Mouse (Mus musculus): ENCODE measurements at regions not wholly inside any gene's neighbourhood (a gene's known extent, or its start where the extent isn't known, plus 50 kb on each side); places are given as distances from the start of the nearest gene placed in this dataset.
"Not testable (repeated sequence)": the region's sequence is repeated elsewhere in the genome, so short reads cannot be mapped to it uniquely, and the experiment has no call there.

GRCm38 (mm10) chr3:20730481-20730880 is 363.5 kb upstream of the Agtr1b start:
- DNase-seq (ENCODE audit: low spot score) = no peak
- Histone ChIP-seq H3K36me3 (ENCODE audit: control insufficient read depth, insufficient read depth, low read length) (no peaks in the 10 kb centered on the region), H3K9me3 (ENCODE audit: control insufficient read depth, low read length) (no peaks in the 10 kb centered on the region), H3K27ac (replicated peaks; ENCODE audit: low read depth, low read length) (no peak overlapping the region), H3K9ac (ENCODE audit: low read length) (no peak overlapping the region), H3K27me3 (ENCODE audit: control insufficient read depth, insufficient read depth, low read length) (no peaks in the 10 kb centered on the region), H3K4me1 (ENCODE audit: control insufficient read depth, insufficient read depth, low read length) (no peaks in the 10 kb centered on the region), H3K4me3 (ENCODE audit: low read depth, low read length) (no peak overlapping the region), H3K4me2 (ENCODE audit: low read depth, severe bottlenecking) (no peak overlapping the region)
- ATAC-seq (ENCODE audit: insufficient number of reproducible peaks, low FRiP score, low TSS enrichment, low read depth) = no peak

GRCm38 (mm10) chr3:20729776-20730175 is 362.8 kb upstream of the Agtr1b start:
- not testable (repeated sequence) for H3K27me3 ChIP-seq (ENCODE audit: control insufficient read depth, insufficient read depth, low read length); H3K27ac ChIP-seq (replicated peaks; ENCODE audit: low read depth, low read length); H3K9ac ChIP-seq (ENCODE audit: low read length); H3K4me2 ChIP-seq (ENCODE audit: low read depth, severe bottlenecking); H3K36me3 ChIP-seq (ENCODE audit: control insufficient read depth, insufficient read depth, low read length); H3K4me1 ChIP-seq (ENCODE audit: control insufficient read depth, insufficient read depth, low read length); ATAC-seq (ENCODE audit: insufficient number of reproducible peaks, low FRiP score, low TSS enrichment, low read depth); DNase-seq (ENCODE audit: low spot score); H3K4me3 ChIP-seq (ENCODE audit: low read depth, low read length); H3K9me3 ChIP-seq (ENCODE audit: control insufficient read depth, low read length)

GRCm38 (mm10) chr3:20714671-20715070 is 347.7 kb upstream of the Agtr1b start:
- no peak overlapping the region for H3K4me3 ChIP-seq (ENCODE audit: low read depth, low read length)
- H3K9ac ChIP-seq (ENCODE audit: low read length) = no peak overlapping the region
- no peaks in the 10 kb centered on the region for H3K9me3 ChIP-seq (ENCODE audit: control insufficient read depth, low read length)
- H3K4me1 ChIP-seq (ENCODE audit: control insufficient read depth, insufficient read depth, low read length) = no peaks in the 10 kb centered on the region
- DNase-seq (ENCODE audit: low spot score) (no peak), ATAC-seq (ENCODE audit: insufficient number of reproducible peaks, low FRiP score, low TSS enrichment, low read depth) (no peak)
- no peaks in the 10 kb centered on the region for H3K36me3 ChIP-seq (ENCODE audit: control insufficient read depth, insufficient read depth, low read length)
- 50% methylated on average over 1 of the region's 1 CpGs for WGBS
- H3K4me2 ChIP-seq (ENCODE audit: low read depth, severe bottlenecking) = no peak overlapping the region
- no peaks in the 10 kb centered on the region for H3K27me3 ChIP-seq (ENCODE audit: control insufficient read depth, insufficient read depth, low read length)
- no peak overlapping the region for H3K27ac ChIP-seq (replicated peaks; ENCODE audit: low read depth, low read length)

- Histone ChIP-seq H3K9me3 (ENCODE audit: control insufficient read depth, low read length) (no peaks in the 10 kb centered on the region), H3K4me2 (ENCODE audit: low read depth, severe bottlenecking) (no peak overlapping the region), H3K27me3 (ENCODE audit: control insufficient read depth, insufficient read depth, low read length) (no peaks in the 10 kb centered on the region), H3K27ac (replicated peaks; ENCODE audit: low read depth, low read length) (no peak overlapping the region), H3K9ac (ENCODE audit: low read length) (no peak overlapping the region), H3K4me3 (ENCODE audit: low read depth, low read length) (no peak overlapping the region), H3K36me3 (ENCODE audit: control insufficient read depth, insufficient read depth, low read length) (no peaks in the 10 kb centered on the region), H3K4me1 (ENCODE audit: control insufficient read depth, insufficient read depth, low read length) (no peaks in the 10 kb centered on the region)
- ATAC-seq (ENCODE audit: insufficient number of reproducible peaks, low FRiP score, low TSS enrichment, low read depth) (no peak), DNase-seq (ENCODE audit: low spot score) (no peak)
- WGBS = 47% methylated on average over 2 of the region's 2 CpGs
Observed at GRCm38 (mm10) chr3:20709661-20710060, 342.7 kb upstream of the Agtr1b start.

DNA sequence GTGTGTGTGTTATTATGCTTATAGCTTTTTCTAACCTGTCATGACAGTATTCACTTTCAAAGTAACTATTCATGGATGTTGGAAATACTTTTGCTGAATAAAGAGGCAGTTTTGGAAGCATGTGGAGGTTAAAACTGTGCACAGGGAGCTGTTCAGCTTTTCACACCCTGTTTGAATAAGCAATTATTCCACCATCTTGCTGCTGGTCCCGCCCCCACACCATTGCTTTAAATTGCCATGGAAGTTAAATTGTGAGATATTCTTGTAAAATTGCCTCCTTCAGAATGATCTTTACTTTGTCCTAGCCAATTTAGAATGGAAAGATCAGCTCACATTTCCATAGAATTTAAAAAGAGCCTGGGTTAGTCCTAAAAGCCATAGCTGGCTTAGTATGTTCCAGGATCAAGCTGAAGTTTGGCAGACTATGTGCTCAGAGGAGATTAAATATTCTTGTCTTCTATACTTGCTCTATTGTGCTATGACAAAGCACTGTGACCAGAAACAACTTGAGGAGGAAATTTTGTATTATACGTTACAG is 328.4 kb upstream of the Agtr1b start:
- Histone ChIP-seq H3K9me3 (ENCODE audit: control insufficient read depth, low read length) (no peaks in the 10 kb centered on the region), H3K9ac (ENCODE audit: low read length) (no peak overlapping the region), H3K36me3 (ENCODE audit: control insufficient read depth, insufficient read depth, low read length) (no peaks in the 10 kb centered on the region), H3K4me1 (ENCODE audit: control insufficient read depth, insufficient read depth, low read length) (no peaks in the 10 kb centered on the region), H3K27me3 (ENCODE audit: control insufficient read depth, insufficient read depth, low read length) (no peaks in the 10 kb centered on the region), H3K4me2 (ENCODE audit: low read depth, severe bottlenecking) (no peak overlapping the region), H3K4me3 (ENCODE audit: low read depth, low read length) (no peak overlapping the region), H3K27ac (replicated peaks; ENCODE audit: low read depth, low read length) (no peak overlapping the region)
- no peak for ATAC-seq (ENCODE audit: insufficient number of reproducible peaks, low FRiP score, low TSS enrichment, low read depth)
- WGBS = 91% methylated on average over 2 of the region's 2 CpGs
- no peak for DNase-seq (ENCODE audit: low spot score)

DNA sequence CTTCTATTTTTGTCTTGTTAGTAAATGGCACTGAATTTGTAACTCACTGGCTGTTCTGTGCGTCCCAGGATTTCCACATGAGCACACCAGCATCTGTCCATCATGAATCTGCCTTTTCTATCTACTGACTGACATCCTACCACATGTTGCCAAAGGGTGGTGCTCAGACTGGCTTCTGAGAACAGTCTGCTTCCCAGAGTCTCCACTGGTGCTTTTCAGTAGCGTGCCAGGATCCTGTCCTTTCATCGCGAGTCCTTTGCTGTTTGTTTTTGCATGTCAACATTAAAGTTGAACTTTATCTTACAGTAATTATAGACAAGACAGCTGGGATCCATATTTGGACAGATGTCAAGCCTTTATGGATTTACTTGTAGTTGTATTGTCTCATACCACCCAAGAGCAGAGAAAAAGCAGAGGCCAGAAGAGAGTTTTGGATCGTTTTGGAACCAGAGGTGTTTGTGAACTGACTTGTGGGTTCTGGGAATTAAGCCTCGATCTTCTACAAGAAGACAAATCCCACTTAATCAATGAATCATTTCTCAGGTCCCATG is 314.0 kb upstream of the Agtr1b start:
- DNase-seq (ENCODE audit: low spot score) (no peak), ATAC-seq (ENCODE audit: insufficient number of reproducible peaks, low FRiP score, low TSS enrichment, low read depth) (no peak)
- 86% methylated on average over 6 of the region's 6 CpGs for WGBS

DNA sequence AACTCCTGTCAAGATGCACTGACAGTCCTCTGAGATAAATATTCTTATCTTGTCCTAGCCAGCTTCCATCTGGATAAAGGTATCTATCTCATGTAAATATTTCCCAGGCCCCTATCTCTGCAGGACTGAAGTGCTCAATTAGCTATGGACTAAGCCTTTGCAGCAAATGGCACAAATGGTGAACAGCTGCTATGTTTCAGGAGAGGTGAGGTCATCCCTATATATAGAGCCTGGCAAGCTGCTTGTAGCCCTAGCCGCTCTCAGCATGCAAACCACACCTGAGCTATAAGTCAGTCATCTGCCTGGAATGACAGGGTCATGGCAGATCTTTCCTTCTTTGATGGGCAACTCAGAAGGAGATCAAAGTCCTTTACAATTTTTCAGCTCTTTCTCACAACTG is 294.9 kb upstream of the Agtr1b start:
- ATAC-seq (ENCODE audit: insufficient number of reproducible peaks, low FRiP score, low TSS enrichment, low read depth) (peak; percentile 51; the same call in 1 of the 2 replicates), DNase-seq (ENCODE audit: low spot score) (no peak)
- 60% methylated on average over 1 of the region's 1 CpGs for WGBS

More for the DNA sequence above, 314.0 kb upstream of the Agtr1b start:
- Histone ChIP-seq H3K9me3 (ENCODE audit: control insufficient read depth, low read length) (no peaks in the 10 kb centered on the region), H3K36me3 (ENCODE audit: control insufficient read depth, insufficient read depth, low read length) (no peaks in the 10 kb centered on the region), H3K9ac (ENCODE audit: low read length) (no peak overlapping the region), H3K27me3 (ENCODE audit: control insufficient read depth, insufficient read depth, low read length) (no peaks in the 10 kb centered on the region), H3K4me1 (ENCODE audit: control insufficient read depth, insufficient read depth, low read length) (no peaks in the 10 kb centered on the region), H3K4me3 (ENCODE audit: low read depth, low read length) (no peak overlapping the region), H3K4me2 (ENCODE audit: low read depth, severe bottlenecking) (no peak overlapping the region), H3K27ac (replicated peaks; ENCODE audit: low read depth, low read length) (no peak overlapping the region)

DNA sequence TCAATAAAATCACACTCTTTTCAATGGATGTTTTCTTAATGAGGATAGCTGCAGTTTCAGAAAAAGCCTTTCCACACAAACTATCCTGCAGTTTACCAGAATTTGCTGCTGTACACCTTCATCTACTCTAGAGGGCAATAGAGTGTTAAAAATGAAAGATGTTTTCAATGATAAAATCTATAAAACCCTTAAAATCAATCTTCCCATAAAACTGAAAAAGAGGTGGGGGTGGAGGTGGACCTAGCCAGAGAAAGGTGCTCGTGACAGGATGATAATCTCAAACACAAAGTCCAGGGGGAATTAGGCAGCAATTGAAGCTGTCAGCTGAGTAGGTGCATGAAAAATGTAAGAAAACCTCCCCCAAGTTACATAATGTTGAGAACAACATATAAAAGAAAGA is 288.4 kb upstream of the Agtr1b start:
- Histone ChIP-seq H3K4me2 (ENCODE audit: low read depth, severe bottlenecking) (no peak overlapping the region), H3K27ac (replicated peaks; ENCODE audit: low read depth, low read length) (no peak overlapping the region), H3K4me1 (ENCODE audit: control insufficient read depth, insufficient read depth, low read length) (no peaks in the 10 kb centered on the region), H3K9ac (ENCODE audit: low read length) (no peak overlapping the region), H3K27me3 (ENCODE audit: control insufficient read depth, insufficient read depth, low read length) (no peaks in the 10 kb centered on the region), H3K36me3 (ENCODE audit: control insufficient read depth, insufficient read depth, low read length) (no peaks in the 10 kb centered on the region), H3K9me3 (ENCODE audit: control insufficient read depth, low read length) (no peaks in the 10 kb centered on the region), H3K4me3 (ENCODE audit: low read depth, low read length) (no peak overlapping the region)
- 24% methylated on average over 1 of the region's 1 CpGs for WGBS
- DNase-seq (ENCODE audit: low spot score) (no peak), ATAC-seq (ENCODE audit: insufficient number of reproducible peaks, low FRiP score, low TSS enrichment, low read depth) (no peak)

More for the DNA sequence above, 294.9 kb upstream of the Agtr1b start:
- no peak overlapping the region for H3K9ac ChIP-seq (ENCODE audit: low read length)
- no peaks in the 10 kb centered on the region for H3K27me3 ChIP-seq (ENCODE audit: control insufficient read depth, insufficient read depth, low read length)
- H3K36me3 ChIP-seq (ENCODE audit: control insufficient read depth, insufficient read depth, low read length) = no peaks in the 10 kb centered on the region
- H3K4me2 ChIP-seq (ENCODE audit: low read depth, severe bottlenecking) = no peak overlapping the region
- H3K4me3 ChIP-seq (ENCODE audit: low read depth, low read length) = no peak overlapping the region
- no peak overlapping the region for H3K27ac ChIP-seq (replicated peaks; ENCODE audit: low read depth, low read length)
- H3K4me1 ChIP-seq (ENCODE audit: control insufficient read depth, insufficient read depth, low read length) = no peaks in the 10 kb centered on the region
- H3K9me3 ChIP-seq (ENCODE audit: control insufficient read depth, low read length) = no peaks in the 10 kb centered on the region

All from limb, embryonic 11.5 days (tissue).